Mouse (Mus musculus) naive thymus-derived CD4-positive, alpha-beta T cell, adult 2 months (primary cell): ENCODE data around the gene Rrp8.
A peak's percentile ranks its signal among the peaks of the same experiment; 100 is the strongest.

Experiments
- DNase-seq: peaks from one replicate; pipeline ENCODE4 v3.0.0-alpha.2; 2011; ENCODE audit warnings: low read depth

Rrp8 gene

DNA sequence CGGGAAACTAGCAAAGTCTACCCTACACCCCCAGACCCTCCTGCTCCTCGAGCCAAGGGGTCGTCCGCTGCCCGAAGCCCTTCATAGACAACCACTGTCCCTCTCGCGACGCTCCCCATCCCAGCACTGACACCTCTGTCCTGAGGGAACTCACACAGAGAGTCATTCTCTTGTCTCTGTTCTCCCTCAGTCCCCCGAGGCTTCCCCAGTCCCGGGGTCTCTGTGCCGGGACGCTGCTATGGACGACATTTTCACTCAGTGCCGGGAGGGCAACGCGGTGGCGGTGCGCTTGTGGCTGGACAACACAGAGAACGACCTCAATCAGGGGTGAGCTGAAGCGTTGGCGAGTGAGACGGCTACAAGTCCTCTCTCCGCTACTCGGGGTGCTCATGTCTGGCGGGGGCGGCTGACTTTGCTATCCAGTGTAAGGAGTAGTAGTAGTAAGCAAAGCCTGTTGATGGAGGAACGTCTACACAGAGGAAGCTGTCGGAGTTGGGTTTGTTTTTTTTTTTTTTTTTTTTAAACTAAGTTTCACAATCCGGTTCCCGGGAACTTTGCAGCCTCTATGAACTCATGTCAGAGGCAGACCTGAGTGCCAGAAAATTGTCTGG lies at the start of gene Rrp8:
Rrp8 (minus strand) TSS at position 475 of the 611 bp plus-strand sequence.
- DNase-seq = peak; percentile 57

GRCm38 (mm10) chr7:105786506-105787284 lies 49.5 kb upstream of the Rrp8 start:
- peak; percentile 25 for DNase-seq

DNA sequence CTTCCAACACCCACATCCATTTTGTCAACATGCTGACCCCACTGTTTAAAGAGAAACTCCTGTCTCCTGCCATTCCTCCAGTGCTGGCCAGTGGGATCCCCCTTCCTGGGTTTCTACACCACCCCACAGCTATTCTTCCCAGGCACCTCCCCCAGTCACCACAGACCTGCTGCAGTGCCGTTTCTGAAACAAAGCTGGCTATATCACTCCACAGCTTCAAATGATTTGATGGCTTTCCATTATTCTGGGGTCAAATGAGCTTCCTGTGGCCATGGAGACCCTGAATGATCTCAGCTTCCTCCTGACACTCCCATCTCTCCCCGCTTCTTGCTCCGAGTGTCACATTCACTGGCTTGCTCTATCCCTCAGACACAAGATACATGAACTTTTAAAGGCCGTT lies 47.4 kb upstream of the Rrp8 start:
- no peak for DNase-seq

GRCm38 (mm10) chr7:105783861-105784260 lies 46.7 kb upstream of the Rrp8 start:
- no peak for DNase-seq

- DNase-seq = peak; percentile 41
Measured at GRCm38 (mm10) chr7:105778553-105779265, 41.5 kb upstream of the Rrp8 start.

DNA sequence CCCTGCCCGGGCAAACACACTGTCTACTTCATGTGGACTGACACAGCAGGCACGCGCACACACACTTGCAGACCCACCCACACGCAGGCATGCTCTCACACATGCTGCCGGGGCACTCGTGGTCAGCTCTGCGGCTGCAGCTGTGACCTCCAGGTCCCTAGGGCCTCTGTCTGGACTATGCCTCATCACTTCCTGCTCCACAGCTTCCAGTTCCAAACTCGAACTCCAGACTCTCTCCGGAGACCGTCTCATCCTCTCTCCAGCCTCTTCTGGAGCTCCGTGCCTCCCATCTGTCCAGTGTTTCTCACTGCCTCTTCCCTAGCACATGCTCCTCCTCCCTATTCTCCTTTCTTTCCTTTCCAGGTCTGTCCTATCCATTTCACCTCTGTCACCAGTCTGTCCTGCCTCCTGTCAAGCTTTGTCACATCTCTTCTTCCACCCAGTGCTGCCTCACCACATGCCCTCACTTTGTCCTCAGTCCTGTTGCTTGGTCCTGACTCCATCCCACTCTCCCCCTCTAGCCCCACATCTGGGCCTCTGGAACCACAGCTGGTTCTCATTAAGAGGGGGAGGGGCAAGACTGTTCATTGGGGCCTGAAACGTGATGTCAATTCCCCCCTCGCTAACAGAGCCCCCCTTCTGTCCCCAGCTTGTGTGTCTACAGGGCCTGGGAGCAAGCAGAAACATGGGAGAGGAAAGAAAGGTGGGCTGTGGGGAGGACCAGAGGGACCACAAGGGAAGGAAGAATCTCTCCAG lies 40.8 kb upstream of the Rrp8 start:
- no peak for DNase-seq

GRCm38 (mm10) chr7:105777316-105777715 lies 40.1 kb upstream of the Rrp8 start:
- no peak for DNase-seq

DNA sequence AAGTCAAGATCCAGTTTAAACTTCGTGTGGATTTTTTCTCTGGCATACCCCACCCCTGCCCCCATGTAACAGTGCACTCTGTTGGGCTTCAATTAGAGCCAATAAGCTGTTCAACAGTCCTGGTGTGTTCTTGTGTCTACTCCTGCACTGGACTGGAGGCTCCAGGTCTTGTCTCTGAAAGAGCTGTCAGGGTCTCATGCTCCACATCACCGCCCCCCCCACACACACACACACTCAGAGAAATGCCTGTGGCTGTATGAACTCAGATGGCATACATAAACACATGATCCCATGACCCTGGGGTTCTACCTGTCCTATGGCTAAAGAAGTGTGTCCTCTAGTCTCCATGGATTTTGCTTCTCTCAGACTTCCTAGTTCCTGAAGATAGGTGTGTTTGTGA lies 38.8 kb upstream of the Rrp8 start:
- no peak for DNase-seq

GRCm38 (mm10) chr7:105774661-105775060 lies 37.5 kb upstream of the Rrp8 start:
- DNase-seq = no peak

DNA sequence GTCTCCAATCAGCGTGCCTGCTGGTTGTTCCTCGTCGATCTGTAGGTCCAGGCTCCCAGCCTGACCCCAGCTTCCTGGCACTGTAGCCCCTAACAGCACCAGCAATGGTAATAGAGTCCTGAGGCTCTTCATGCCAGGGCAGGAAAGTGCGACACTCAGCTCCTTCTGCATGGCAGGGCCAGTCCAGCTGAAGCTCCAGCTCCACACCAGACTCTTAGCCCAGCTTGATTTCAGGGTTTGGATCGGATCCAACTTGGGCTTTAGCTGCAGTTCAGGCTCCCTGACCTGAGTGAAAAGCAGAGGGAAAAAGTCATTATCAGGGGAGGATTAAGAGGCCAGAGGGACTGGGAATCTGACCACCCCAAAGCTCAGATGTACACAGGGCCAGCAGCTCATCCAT lies 35.9 kb upstream of the Rrp8 start:
- no peak for DNase-seq

DNA sequence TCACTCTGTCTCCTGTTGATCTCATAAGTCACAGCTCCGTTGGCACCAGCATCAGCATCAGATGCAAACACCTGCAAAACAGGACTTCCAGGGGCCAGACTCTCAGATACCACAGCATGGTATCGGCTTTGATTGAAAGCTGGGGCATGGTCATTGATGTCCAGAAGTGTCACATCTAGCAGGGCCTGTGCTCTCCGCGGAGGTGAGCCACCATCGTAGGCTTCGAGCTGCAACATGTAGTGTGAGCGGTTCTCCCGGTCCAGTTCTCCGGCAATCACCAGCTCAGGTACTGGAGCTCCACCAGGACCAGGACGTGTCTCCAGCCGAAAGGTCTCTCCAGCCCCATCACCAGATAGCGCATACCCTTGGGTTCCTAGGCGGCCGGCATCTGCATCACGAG lies 35.1 kb upstream of the Rrp8 start:
- DNase-seq = no peak

DNA sequence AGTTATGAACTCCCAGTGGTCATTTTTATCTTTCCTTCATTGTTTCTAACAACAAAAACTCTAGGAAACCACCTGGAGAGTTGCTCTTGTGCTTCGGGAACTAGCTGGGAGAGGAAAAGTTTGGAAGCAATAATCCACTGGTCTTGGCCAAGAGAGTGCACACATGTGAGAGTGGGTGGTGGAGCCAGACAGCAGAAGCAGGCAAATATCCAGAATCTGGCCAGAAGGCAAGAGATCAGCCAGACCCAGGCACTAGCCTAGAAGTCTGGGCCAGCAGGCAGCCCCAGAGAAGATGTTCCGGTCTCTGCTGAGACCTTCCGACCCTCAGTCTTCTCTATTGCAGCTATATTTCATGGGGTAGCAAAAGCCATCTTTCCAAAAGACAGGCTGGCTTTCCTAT lies 32.8 kb upstream of the Rrp8 start:
- DNase-seq = no peak

- DNase-seq = no peak
Measured at GRCm38 (mm10) chr7:105767729-105768165, 30.6 kb upstream of the Rrp8 start.

DNA sequence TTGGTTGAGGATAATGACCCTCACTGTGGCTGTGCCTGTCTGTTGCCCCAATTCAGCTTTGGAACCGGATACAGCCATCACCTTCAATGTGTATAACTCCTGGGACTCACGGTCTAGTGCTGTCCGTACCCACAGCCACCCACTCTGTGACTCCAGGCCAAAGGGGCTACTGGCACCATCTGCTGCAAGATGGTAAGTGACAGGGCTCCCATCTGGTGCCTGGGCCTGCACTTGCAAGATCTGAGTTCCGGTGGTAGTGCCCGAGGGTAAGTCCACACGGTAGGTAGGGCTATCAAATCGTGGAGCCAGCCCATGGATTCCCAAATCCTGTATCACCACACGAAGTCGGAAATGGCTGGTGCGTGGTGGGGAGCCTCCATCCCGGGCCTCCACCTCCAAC lies 27.1 kb upstream of the Rrp8 start:
- no peak for DNase-seq

GRCm38 (mm10) chr7:105762517-105763270 lies 25.5 kb upstream of the Rrp8 start:
- DNase-seq = no peak

DNA sequence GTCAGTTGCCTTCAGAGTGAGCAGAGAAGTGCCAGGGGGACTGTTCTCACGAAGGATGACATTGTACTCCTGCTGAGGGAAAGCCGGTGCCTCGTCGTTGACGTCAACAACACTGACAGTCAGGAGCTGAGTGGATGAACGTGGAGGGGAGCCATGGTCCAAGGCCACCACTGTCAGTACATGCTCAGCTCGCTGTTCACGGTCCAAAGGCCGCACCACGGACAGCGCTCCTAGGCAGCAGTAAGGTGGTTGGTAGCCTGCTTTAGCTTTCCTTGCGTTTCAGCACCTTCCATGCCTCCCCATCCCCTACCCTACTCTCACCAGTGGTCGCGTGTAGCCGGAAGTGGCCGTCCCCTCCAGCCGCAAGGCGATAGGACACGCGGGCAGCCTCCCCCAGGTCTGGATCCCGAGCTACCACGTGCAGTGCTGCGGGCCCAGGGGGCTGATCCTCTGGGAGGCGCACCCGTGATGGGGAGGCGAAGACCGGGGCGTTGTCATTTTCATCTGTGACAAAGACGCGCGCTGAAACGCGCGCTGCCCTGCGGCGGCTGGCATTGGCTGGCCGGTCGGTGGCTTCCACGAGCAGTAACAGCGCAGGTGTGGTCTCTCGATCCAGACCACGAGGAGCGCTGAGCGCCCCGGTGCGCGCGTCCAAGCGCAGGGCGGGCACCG lies 24.8 kb upstream of the Rrp8 start:
- DNase-seq = no peak

DNA sequence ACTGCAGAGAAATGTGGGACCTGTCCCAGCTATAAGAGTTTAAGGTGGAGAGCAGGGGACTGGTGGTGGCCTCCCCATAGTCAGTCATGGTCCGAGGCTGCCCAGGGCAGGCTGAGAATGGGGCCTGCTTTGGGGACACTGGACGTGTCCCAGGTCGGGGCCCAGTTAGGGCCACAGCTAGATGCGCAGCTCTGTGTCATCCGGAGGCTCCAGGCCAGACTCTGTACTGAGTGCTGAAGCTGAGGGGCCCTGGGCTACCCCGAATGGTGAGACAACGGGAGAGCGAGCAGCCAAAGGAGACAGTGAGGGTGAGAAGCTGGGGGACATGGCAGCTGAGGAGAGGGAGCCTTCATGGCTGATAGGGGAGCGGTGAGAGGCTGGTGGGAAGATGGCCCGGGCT lies 16.1 kb upstream of the Rrp8 start:
- DNase-seq = no peak

GRCm38 (mm10) chr7:105752716-105753115 lies 15.5 kb upstream of the Rrp8 start:
- no peak for DNase-seq

- peak; percentile 97 for DNase-seq
Measured at GRCm38 (mm10) chr7:105751491-105752433, 14.6 kb upstream of the Rrp8 start, which contains the start of gene Tpp1. Gene Tpp1 (minus strand): TSS chr7:105752235.

DNA sequence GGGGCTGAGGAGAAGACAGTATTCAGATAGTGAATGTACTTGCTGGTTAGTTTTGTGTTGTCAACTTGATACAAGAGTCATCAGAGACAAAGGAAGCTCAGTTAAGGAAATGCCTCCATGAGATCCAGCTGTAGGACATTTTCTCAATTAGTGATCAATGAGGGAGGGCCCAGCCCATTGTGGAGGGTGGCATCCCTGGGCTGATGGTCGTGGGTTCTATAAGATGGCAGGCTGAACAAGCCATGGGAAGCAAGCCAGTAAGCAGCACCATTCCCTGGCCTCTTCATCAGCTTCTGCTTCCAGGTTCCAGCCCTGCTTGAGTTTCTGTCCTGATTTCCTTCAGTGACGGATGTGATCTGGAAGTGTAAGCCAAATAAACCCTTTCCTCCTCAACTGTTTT lies 10.6 kb upstream of the Rrp8 start:
- no peak for DNase-seq
